Mouse (Mus musculus) hindbrain, embryonic 12.5 days (tissue): Measurements from ENCODE around the gene Gnas. TPM values are rescaled to one million over a fixed set of nuclear protein-coding genes. Genes with fewer than 3 reads are reported as not detected.

Experiments used
- ATAC-seq: fragments of 200-750 bp; cut with Nextera tagmentation; 2 replicates; pipeline ENCODE4 v1.8.0; 2017; ENCODE audit warnings: moderate TSS enrichment; ENCODE audit not compliant: low FRiP score
- H3K27ac ChIP-seq: fragments of 300-500 bp; sonication (generic); 2 replicates; pipeline ENCODE4 v1.5.1; 2016; ENCODE audit warnings: mild to moderate bottlenecking
- H3K27me3 ChIP-seq: fragments of 300-500 bp; sonication (generic); 2 replicates; pipeline ENCODE4 v1.6.1; 2016; ENCODE audit warnings: mild to moderate bottlenecking
- H3K36me3 ChIP-seq: fragments of 300-500 bp; sonication (generic); 2 replicates; pipeline ENCODE4 v1.6.1; 2016; ENCODE audit warnings: mild to moderate bottlenecking
- H3K4me1 ChIP-seq: fragments of 300-500 bp; sonication (generic); 2 replicates; pipeline ENCODE4 v1.6.1; 2016
- H3K4me2 ChIP-seq: fragments of 300-500 bp; sonication (generic); replicated peaks from 2 replicates; pipeline ENCODE4 v1.6.1; 2016; ENCODE audit warnings: mild to moderate bottlenecking
- H3K4me3 ChIP-seq: fragments of 300-500 bp; sonication (generic); 2 replicates; pipeline ENCODE4 v1.5.1; 2016; ENCODE audit warnings: mild to moderate bottlenecking
- H3K9ac ChIP-seq: fragments of 300-500 bp; sonication (generic); 2 replicates; pipeline ENCODE4 v1.6.1; 2016; ENCODE audit warnings: mild to moderate bottlenecking, moderate library complexity
- H3K9me3 ChIP-seq: fragments of 300-500 bp; sonication (generic); replicated peaks from 2 replicates; pipeline ENCODE4 v1.6.1; 2016; ENCODE audit warnings: mild to moderate bottlenecking
- WGBS: fragments of 180-500 bp; shearing (Covaris S2); methylation state at CpG from one replicate; pipeline ENCODE4 v1.1.7; 2016; 5-methylcytosine and 5-hydroxymethylcytosine counted together
- polyA plus RNA-seq: library from polyadenylated mRNA; unstranded; fragments of >200 nt; fragmentation: Nextera tagmentation; extraction: Ambion mirVana; gene quantifications from 2 replicates; pipeline ENCODE4 v1.2.1, GENCODE M21; 2016

The Gnas gene
- polyA plus RNA-seq, 1 experiment from 2014 or later: 1,701 TPM

- no peak overlapping the region for H3K27ac ChIP-seq
- H3K27me3 ChIP-seq: no peaks in the 10 kb centered on the region
- H3K9ac ChIP-seq: no peak overlapping the region
- H3K4me1 ChIP-seq: no peaks in the 10 kb centered on the region
- H3K9me3 ChIP-seq: no peaks in the 10 kb centered on the region
- 84% methylated on average over 2 of the region's 2 CpGs for WGBS
- ATAC-seq: no peak
- H3K4me3 ChIP-seq: no peak overlapping the region
- 0 out of 2 replicates have a peak, but pooled peaks cover 5% of the 10 kb centered on the region for H3K36me3 ChIP-seq
- H3K4me2 ChIP-seq: no peak overlapping the region
Measured at GRCm38 (mm10) chr2:174273961-174274360, 10.2 kb upstream of the Gnas start.

- Histone ChIP-seq H3K4me3 (no peak overlapping the region), H3K27ac (no peak overlapping the region), H3K4me2 (no peak overlapping the region), H3K9me3 (peaks cover 9% of the 10 kb centered on the region), H3K9ac (no peak overlapping the region), H3K4me1 (peaks cover 7% of the 10 kb centered on the region; the same call in 1 of the 2 replicates), H3K36me3 (peaks cover 40% of the 10 kb centered on the region), H3K27me3 (peaks cover 16% of the 10 kb centered on the region)
- 80% methylated on average over 8 of the region's 8 CpGs for WGBS
- ATAC-seq: no peak
Measured at GRCm38 (mm10) chr2:174279771-174280170, 4.3 kb upstream of the Gnas start.

- Histone ChIP-seq H3K36me3 (peaks cover 71% of the 10 kb centered on the region), H3K4me3 (no peak overlapping the region), H3K4me2 (peak overlapping the region; percentile 53), H3K9ac (no peak overlapping the region), H3K9me3 (peaks cover 27% of the 10 kb centered on the region), H3K4me1 (peaks cover 16% of the 10 kb centered on the region), H3K27ac (no peak overlapping the region), H3K27me3 (peaks cover 48% of the 10 kb centered on the region)
- ATAC-seq: no peak
- 57% methylated on average over 11 of the region's 11 CpGs for WGBS
Measured at GRCm38 (mm10) chr2:174283341-174283740, 779 bp upstream of the Gnas start.

GRCm38 (mm10) chr2:174284807-174285457 lies 812 bp downstream of the Gnas start:
- Histone ChIP-seq H3K4me3 (peak overlapping the region; percentile 32), H3K4me2 (peak overlapping the region; percentile 53), H3K27me3 (peaks cover 63% of the 10 kb centered on the region), H3K9me3 (peaks cover 27% of the 10 kb centered on the region), H3K4me1 (peaks cover 20% of the 10 kb centered on the region), H3K36me3 (peaks cover 75% of the 10 kb centered on the region), H3K27ac (no peak overlapping the region), H3K9ac (no peak overlapping the region)
- ATAC-seq: peak; percentile 16; the same call in 1 of the 2 replicates
- 58% methylated on average over 58 of the region's 58 CpGs for WGBS

- Histone ChIP-seq H3K4me2 (0 out of 2 replicates have a peak overlapping the region, but pooled peaks have one; percentile 53), H3K9ac (no peak overlapping the region), H3K27me3 (peaks cover 63% of the 10 kb centered on the region), H3K9me3 (peaks cover 27% of the 10 kb centered on the region), H3K4me1 (peaks cover 31% of the 10 kb centered on the region), H3K27ac (no peak overlapping the region), H3K36me3 (peaks cover 68% of the 10 kb centered on the region), H3K4me3 (peak overlapping the region; percentile 32)
- ATAC-seq: no peak
- 55% methylated on average over 34 of the region's 34 CpGs for WGBS
Measured at GRCm38 (mm10) chr2:174285921-174286470, 1.9 kb downstream of the Gnas start.

- no peak overlapping the region for H3K4me2 ChIP-seq
- WGBS: 34% methylated on average over 7 of the region's 7 CpGs
- H3K36me3 ChIP-seq: peaks cover 54% of the 10 kb centered on the region
- H3K4me3 ChIP-seq: no peak overlapping the region
- H3K4me1 ChIP-seq: peaks cover 48% of the 10 kb centered on the region
- no peak for ATAC-seq
- peaks cover 62% of the 10 kb centered on the region for H3K27me3 ChIP-seq
- H3K9me3 ChIP-seq: peaks cover 27% of the 10 kb centered on the region
- H3K27ac ChIP-seq: no peak overlapping the region
- no peak overlapping the region for H3K9ac ChIP-seq
Measured at GRCm38 (mm10) chr2:174287921-174288320, 3.8 kb downstream of the Gnas start.

- Histone ChIP-seq H3K36me3 (peaks cover 44% of the 10 kb centered on the region), H3K9ac (no peak overlapping the region), H3K27ac (no peak overlapping the region), H3K4me1 (peaks cover 51% of the 10 kb centered on the region), H3K4me3 (no peak overlapping the region), H3K4me2 (no peak overlapping the region), H3K27me3 (peaks cover 56% of the 10 kb centered on the region), H3K9me3 (peaks cover 27% of the 10 kb centered on the region)
- WGBS: 49% methylated on average over 12 of the region's 12 CpGs
- no peak for ATAC-seq
Measured at GRCm38 (mm10) chr2:174288673-174289430, 4.7 kb downstream of the Gnas start.

GRCm38 (mm10) chr2:174291029-174291661 lies 7.0 kb downstream of the Gnas start:
- H3K27me3 ChIP-seq: peaks cover 34% of the 10 kb centered on the region
- WGBS: 52% methylated on average over 8 of the region's 8 CpGs
- no peak for ATAC-seq
- peak overlapping the region; percentile 55 for H3K4me2 ChIP-seq
- H3K4me3 ChIP-seq: peak overlapping the region; percentile 31
- peaks cover 21% of the 10 kb centered on the region for H3K36me3 ChIP-seq
- H3K9ac ChIP-seq: peak overlapping the region; percentile 33
- H3K27ac ChIP-seq: peak overlapping the region; percentile 52
- H3K9me3 ChIP-seq: peaks cover 25% of the 10 kb centered on the region
- H3K4me1 ChIP-seq: peaks cover 42% of the 10 kb centered on the region

- Histone ChIP-seq H3K9me3 (peaks cover 26% of the 10 kb centered on the region), H3K9ac (peak overlapping the region; percentile 33), H3K4me2 (peak overlapping the region; percentile 55), H3K4me3 (peak overlapping the region; percentile 31), H3K27me3 (peaks cover 29% of the 10 kb centered on the region), H3K36me3 (peaks cover 16% of the 10 kb centered on the region), H3K4me1 (peaks cover 47% of the 10 kb centered on the region), H3K27ac (peak overlapping the region; percentile 52; the same call in 1 of the 2 replicates)
- ATAC-seq: no peak
- 47% methylated on average over 2 of the region's 2 CpGs for WGBS
Measured at GRCm38 (mm10) chr2:174291662-174292030, 7.5 kb downstream of the Gnas start.

GRCm38 (mm10) chr2:174294457-174294856 lies 10.3 kb downstream of the Gnas start:
- H3K4me1 ChIP-seq: peaks cover 59% of the 10 kb centered on the region

GRCm38 (mm10) chr2:174295175-174295899 lies 11.2 kb downstream of the Gnas start:
- Histone ChIP-seq H3K27me3 (peaks cover 36% of the 10 kb centered on the region), H3K27ac (peak overlapping the region; percentile 79), H3K9ac (peak overlapping the region; percentile 77), H3K4me1 (peaks cover 58% of the 10 kb centered on the region), H3K4me2 (peak overlapping the region; percentile 60), H3K9me3 (peaks cover 63% of the 10 kb centered on the region), H3K36me3 (peaks cover 7% of the 10 kb centered on the region; the same call in 1 of the 2 replicates), H3K4me3 (peak overlapping the region; percentile 53)
- 45% methylated on average over 36 of the region's 36 CpGs for WGBS
- ATAC-seq: peak; percentile 90

More at GRCm38 (mm10) chr2:174294457-174294856, 10.3 kb downstream of the Gnas start:
- 35% methylated on average over 8 of the region's 8 CpGs for WGBS
- H3K27me3 ChIP-seq: peaks cover 31% of the 10 kb centered on the region
- peak overlapping the region; percentile 79 for H3K27ac ChIP-seq
- 0 out of 2 replicates have a peak, but pooled peaks have one; percentile 27 for ATAC-seq
- peaks cover 54% of the 10 kb centered on the region for H3K9me3 ChIP-seq
- peaks cover 5% of the 10 kb centered on the region; the same call in 1 of the 2 replicates for H3K36me3 ChIP-seq
- peak overlapping the region; percentile 53 for H3K4me3 ChIP-seq
- peak overlapping the region; percentile 48 for H3K4me2 ChIP-seq
- peak overlapping the region; percentile 77 for H3K9ac ChIP-seq
